Comparison of ENCODE assay signal across 8 mouse cellular contexts in genomic region chr8:15221211-15221912, GRCm38 (mm10).
A peak's percentile ranks its signal among the peaks of the same experiment; 100 is the strongest.
DNase-seq lines count a peak whose midpoint lies in the region; ATAC-seq and TF ChIP-seq lines count a peak whose summit lies in the region.

No protein-coding gene starts in this region.

- TF ChIP-seq EP300 in ES-Bruce4 (IDR thresholded peaks at IDR 0.05; ENCODE audit: insufficient read depth, low read depth, low read length), result no peak

- TF ChIP-seq POLR2A in ES-Bruce4 (IDR thresholded peaks at IDR 0.05; ENCODE audit: insufficient read depth, low read length), result no peak

- H3K36me3 ChIP-seq in ES-Bruce4 (ENCODE audit: control insufficient read depth, insufficient read depth, low read length, poor library complexity, severe bottlenecking), result no peaks in the 10 kb centered on the region

- TF ChIP-seq CTCF in ES-Bruce4 (IDR thresholded peaks at IDR 0.05; ENCODE audit: low read depth, low read length), result peak; percentile 56

- peak; percentile 16 for DNase-seq in cerebellum, adult 11 months
- DNase-seq in cerebellum, adult 9-11 months, result peak; percentile 10
- DNase-seq in gastrocnemius, postnatal 10 days, result peak; percentile 68
- peak; percentile 54 to 59 for DNase-seq in left cerebral cortex, postnatal 25 days (ENCODE audit: low spot score in 2 of 2)
- DNase-seq in naive thymus-derived CD4-positive, alpha-beta T cell, adult 2 months (ENCODE audit: low read depth), result peak; percentile 13
- peak; percentile 62 for DNase-seq in thymus, postnatal 4 days

- intact Hi-C loops in left cerebral cortex, postnatal 25 days (cut with DNase I), result loop anchor here (2.0 to 5.0 kb wide), 2 partner anchors 84 to 507 kb away; no protein-coding TSS in a partner anchor

- no peak for ATAC-seq in cerebellum, adult (ENCODE audit: insufficient number of reproducible peaks, low FRiP score, low TSS enrichment)

- no peak overlapping the region for H3K4me3 ChIP-seq in ES-Bruce4 (ENCODE audit: low read depth, low read length)

- no peak overlapping the region for H3K27ac ChIP-seq in ES-Bruce4 (ENCODE audit: insufficient read depth, low read length)

- H3K4me1 ChIP-seq in ES-Bruce4 (ENCODE audit: control insufficient read depth, insufficient read depth, low read length), result no peaks in the 10 kb centered on the region

- H3K9ac ChIP-seq in ES-Bruce4 (ENCODE audit: low read depth, poor library complexity, severe bottlenecking), result no peak overlapping the region

- H3K9me3 ChIP-seq in ES-Bruce4 (replicated peaks; ENCODE audit: control insufficient read depth, insufficient read depth, low read length, poor library complexity, severe bottlenecking), result no peaks in the 10 kb centered on the region

- H3K27me3 ChIP-seq in ES-Bruce4 (ENCODE audit: control insufficient read depth, insufficient read depth, low read length, poor library complexity, severe bottlenecking), result no peaks in the 10 kb centered on the region

Comparison
In these comparisons a context has a peak if more than half of its experiments do, and no peak if none do; other contexts are left out.
1. DNase-seq: peak in every context shown above with its lines; median percentile 68 in gastrocnemius, postnatal 10 days; 62 in thymus, postnatal 4 days; 56 in left cerebral cortex, postnatal 25 days; 16 in cerebellum, adult 11 months; 13 in naive thymus-derived CD4-positive, alpha-beta T cell, adult 2 months; 10 in cerebellum, adult 9-11 months.